Mouse (Mus musculus) CD4-positive, CD25-positive, alpha-beta regulatory T cell, adult 2 months (primary cell): Measurements from ENCODE around the gene Atf6b.

Experiments
- DNase-seq: peaks from one replicate; pipeline ENCODE4 v3.0.0-alpha.2; 2012; ENCODE audit warnings: low read depth, low spot score

The Atf6b gene

DNA sequence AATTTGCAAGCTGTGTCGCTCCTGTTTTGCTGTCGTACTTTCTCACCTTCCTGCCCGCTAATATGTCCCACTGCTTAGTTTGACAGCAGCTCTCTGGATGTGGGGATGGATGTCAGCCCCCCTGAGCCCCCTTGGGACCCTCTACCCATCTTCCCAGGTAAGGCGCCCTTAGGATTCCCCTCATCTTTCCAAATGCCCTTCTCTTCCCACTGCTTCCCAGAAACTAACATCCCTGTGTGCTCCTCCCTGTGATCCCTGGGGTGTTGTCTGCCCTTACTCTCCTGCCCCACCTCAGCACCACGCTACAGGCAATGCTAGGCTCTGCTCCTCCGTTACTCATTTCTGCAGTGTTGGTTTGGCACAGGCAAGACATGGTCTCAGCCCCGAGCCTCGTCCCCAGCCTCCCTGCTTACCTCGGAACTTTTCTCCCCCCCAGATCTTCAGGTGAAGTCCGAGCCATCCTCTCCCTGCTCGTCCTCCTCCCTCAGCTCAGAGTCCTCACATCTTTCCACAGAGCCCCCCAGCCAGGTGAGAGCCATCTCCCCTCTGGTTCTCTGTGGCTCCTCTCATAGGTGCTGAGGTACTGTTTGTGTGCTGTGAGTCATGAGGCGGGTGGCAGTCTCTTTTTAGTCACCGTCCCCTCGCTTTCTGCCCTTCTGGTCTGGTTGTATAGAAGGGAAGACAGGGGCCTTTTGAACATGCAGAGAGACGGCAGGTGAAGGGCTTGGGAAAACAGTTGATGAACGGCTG lies 1.4 kb downstream of the Atf6b start:
- DNase-seq, result no peak

DNA sequence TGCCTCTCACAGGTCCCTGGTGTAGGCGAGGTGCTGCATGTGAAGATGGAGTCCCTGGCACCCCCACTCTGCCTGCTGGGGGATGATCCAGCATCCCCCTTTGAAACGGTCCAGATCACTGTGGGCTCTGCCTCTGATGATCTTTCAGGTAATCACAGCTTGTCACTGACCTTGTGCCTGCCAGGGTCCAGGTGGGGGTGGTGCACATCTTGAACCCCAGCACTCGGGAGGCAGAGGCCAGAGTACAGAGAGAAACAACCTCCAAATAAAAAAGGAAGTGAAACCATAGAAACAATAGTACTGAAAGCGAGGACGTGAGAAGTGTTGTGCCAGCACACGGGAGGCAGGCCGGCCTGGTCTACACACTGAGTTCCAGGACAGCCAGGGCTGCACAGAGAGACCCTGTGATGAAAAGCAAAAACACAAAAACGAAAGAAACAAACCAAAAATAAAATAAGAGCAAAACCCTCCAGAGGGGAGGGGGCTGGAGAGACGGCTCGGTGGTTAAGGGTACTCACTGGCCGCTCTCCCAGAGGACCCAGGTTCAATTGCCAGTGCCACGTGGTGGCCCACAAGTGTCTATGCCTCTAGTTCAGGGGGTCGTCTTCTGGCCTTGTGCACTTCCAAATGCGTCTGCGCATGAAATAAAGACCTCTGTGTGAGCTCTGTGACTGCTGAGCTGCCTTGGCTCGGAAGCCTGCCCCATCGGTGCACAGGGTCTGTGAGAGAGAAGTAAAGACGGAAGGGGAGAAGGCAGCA lies 2.3 kb downstream of the Atf6b start:
- no peak for DNase-seq

DNA sequence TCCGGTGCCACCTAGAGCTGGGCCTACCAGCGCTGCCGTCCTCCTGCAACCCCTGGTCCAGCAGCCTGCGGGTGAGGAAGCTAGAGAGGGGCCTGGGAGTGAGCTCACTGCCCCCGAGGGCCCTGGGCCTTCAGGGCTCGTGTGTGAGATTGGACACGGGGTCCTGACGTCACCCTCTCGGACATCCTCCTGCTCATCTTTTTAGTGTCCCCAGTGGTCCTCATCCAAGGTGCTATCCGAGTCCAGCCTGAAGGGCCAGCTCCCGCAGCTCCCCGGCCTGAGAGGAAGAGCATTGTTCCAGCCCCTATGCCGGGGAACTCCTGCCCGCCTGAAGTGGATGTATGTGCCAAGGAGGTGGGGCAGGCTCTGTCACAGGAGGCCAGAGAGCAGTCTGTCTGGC lies 3.8 kb downstream of the Atf6b start:
- no peak for DNase-seq

DNA sequence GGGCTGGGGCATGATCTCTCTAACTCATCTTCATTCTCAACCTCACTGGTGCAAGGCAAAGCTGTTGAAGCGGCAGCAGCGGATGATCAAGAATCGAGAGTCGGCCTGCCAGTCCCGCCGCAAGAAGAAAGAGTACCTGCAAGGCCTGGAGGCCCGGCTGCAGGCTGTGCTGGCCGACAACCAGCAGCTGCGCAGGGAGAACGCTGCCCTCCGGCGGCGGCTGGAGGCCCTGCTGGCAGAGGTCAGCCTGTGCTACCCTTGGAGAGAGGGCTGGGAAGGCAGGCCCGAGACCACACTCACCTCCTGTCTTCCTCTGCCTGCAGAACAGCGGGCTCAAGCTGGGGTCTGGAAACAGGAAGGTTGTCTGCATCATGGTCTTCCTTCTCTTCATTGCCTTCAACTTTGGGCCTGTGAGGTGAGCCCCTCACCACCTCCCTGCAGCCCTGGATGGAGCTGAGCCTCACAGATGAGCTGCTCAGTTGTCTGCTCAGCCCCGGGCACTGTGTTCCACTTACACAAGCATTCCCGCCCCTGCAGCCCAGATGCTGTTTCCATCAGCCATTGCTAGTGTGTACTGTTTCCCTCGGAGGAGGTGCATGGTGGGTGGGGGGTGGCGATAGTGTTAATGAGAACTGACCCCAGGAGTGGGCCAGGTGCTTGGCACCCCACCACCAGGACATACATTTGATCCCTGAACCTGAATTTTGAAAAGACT lies 4.7 kb downstream of the Atf6b start:
- peak; percentile 61 for DNase-seq

DNA sequence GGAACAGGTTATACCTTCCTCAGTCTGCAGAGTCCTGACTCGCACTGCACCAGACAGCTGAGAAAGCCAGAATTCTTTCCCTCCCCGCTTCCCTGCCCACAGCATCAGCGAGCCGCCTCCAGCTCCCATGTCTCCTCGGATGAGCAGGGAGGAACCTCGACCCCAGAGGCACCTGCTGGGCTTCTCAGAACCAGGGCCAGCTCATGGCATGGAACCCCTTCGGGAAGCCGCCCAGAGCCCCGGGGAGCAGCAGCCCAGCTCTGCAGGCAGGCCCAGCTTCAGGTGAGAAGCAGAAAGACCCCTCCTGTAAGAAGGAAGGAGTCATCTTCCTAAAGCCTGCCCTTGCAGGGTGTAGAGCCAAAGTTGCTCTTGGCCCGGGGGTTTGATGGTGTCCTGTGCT lies 5.6 kb downstream of the Atf6b start:
- no peak for DNase-seq

DNA sequence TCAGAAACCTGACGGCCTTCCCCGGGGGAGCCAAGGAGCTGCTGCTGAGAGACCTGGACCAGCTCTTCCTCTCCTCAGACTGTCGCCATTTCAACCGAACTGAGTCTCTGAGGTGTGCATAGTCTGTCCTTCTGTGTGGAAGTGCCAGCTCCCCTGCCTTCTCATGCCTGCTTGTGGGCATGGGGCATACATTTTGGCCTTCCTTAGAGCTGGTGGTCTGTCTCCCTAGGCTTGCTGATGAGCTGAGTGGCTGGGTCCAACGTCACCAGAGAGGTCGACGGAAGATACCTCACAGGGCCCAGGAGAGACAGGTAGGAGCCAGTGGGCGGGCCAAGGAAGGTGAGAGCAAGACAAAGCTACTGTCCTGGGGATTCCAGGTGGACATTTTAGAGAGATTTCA lies 6.0 kb downstream of the Atf6b start:
- no peak for DNase-seq

DNA sequence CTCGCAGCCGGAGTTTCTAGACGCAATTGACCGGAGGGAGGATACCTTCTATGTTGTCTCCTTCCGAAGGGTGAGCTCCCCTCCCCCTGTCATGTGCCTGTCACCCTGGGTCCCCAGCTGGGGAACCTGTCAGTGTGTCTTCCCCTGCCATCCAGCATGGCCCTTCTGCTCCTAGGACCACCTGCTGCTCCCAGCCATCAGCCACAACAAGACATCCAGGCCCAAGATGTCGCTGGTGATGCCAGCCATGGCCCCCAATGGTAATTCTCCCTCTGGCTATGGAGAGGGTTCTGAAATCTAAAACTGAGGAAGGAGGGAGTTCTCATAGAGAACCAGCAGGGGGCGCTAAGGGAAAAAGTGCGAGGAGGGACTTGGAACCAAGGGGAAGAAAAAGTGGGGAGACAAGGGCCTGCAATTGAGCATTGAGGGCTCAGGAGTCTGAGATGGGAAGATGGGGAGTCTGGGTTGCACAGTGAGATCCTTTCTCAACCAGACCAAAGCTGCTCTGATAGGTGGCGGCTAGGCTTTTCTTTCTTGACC lies 6.9 kb downstream of the Atf6b start:
- peak; percentile 71 for DNase-seq

DNA sequence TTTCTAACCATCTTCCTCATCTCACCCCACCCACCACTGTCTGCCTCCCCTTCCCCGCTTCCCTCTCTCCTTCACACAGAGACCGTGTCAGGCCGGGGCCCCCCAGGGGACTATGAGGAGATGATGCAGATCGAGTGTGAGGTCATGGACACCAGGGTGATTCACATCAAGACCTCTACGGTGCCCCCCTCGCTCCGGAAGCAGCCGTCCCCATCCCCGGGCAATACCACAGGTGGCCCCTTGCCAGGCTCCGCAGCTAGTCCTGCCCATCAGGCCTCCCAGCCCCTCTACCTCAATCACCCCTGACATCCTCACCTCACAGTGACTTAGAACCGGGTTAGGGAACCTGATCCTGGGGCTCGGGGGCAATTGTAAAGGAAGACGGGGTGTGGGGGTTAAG lies 7.4 kb downstream of the Atf6b start:
- no peak for DNase-seq

DNA sequence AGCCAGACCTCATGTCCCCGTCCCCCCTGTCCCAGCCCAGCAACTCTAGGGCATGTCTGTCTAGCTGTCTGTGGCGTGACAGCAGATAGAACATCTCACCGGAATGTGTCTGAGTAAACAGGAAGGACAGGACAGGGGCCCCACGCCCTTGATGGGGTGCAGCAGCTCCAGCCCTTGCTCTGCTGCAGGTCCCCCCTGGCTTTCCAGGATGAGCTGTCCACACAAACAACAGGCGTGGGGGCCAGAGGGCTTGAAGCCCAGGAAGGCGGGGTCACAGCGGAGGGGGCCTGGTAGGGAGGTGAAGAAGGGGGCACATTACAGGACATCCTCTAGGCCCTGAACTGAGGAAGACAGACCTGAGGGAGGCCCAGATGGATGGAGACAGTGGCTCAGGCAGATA lies 8.2 kb downstream of the Atf6b start:
- DNase-seq, result no peak

DNA sequence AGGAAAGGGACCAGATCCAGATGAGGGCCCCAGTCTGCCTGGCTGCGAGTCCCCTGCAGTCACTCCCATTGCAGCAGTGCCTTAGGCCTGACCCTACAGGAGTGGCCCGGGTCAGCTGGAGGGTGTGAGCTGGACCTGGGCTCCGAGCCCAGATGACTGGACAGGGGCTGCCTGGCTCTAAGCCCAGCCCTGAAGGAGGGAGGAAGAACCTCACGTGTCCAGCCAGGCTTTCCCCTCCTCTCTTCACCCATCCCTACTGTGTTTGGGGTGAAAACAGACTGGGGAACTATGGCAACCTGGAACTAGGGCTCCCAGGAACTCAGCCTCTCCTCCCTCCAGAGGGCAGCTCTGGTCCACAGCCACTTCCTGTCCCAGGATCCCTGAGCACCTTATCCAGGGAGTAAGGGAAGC lies 8.6 kb downstream of the Atf6b start:
- DNase-seq, result no peak

DNA sequence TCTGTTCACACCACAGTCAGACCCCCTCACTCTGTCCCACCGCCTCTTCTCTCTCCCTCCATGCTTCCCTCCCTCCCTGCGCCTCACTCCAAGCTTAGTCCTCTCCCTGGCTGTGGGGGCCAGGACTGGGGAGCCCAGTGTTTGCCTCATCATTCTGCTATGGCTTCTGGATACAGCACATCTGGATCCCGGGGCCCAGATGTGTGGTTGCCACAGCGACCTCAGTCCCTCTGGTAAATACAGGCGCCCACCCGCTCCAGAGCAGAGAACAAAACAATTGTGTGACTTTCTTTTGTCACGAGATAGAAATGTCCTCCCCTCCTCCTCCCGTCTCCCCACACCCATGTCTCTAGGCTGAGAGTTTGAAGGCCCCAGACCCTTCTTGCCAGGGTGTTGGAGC lies 9.7 kb downstream of the Atf6b start:
- DNase-seq, result no peak

DNA sequence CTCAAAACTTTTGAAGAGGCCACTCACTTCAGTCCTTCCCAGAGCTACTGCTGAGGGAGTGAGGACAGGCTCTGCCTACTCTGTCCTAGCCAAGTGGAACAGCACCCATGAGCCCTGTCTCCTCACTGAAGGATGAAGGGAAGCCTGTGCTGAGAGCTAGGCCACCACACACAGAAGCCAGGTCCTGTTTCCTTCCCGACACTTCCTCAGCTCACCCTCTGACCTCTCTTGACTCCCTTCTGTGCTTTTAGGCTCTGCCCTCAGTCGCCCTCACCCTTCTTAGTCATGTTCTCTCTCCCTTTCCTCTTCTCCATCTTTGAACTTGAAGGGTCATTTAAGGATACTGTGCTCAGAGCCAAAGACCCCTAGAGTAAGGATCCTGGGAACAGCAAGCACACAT lies 10.3 kb downstream of the Atf6b start:
- DNase-seq, result no peak

DNA sequence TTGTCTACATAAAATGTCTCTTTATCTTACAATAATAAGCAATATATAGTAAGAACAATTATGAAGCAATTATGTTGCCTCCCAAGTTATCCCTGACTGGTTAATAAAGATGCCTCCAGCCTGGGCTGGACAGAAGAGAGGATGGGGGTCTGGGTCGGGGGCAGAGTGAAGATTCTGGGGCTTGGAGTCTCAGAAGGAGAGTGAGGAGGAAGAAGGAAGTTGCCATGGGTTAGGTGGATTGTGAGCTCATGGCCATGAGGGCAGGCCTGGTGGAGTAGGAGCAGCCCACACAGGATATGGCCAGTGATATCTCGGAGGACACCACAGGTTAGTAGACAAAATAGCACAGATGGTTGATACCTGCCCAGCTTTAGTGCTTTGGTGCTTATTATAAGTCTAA lies 11.2 kb downstream of the Atf6b start:
- DNase-seq, result no peak

DNA sequence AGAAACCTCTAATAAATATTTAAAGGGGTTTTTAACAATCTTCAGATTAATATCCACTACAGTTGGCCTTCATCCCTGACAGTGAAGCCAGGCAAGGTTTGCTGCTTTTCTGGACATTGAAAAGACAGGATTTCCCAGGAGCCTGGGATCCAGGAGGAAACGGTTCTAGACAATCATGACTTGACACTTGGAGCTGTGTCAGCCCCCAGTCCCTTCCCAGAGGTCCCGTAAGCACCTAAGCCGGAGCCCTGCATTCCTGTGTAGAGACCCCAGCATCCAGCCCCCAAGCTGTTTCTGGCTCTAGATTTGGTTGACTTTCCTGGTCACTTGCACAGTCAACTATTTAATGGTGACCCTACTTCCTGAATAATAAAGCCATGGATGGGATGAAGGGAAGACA lies 11.6 kb downstream of the Atf6b start:
- DNase-seq, result no peak

DNA sequence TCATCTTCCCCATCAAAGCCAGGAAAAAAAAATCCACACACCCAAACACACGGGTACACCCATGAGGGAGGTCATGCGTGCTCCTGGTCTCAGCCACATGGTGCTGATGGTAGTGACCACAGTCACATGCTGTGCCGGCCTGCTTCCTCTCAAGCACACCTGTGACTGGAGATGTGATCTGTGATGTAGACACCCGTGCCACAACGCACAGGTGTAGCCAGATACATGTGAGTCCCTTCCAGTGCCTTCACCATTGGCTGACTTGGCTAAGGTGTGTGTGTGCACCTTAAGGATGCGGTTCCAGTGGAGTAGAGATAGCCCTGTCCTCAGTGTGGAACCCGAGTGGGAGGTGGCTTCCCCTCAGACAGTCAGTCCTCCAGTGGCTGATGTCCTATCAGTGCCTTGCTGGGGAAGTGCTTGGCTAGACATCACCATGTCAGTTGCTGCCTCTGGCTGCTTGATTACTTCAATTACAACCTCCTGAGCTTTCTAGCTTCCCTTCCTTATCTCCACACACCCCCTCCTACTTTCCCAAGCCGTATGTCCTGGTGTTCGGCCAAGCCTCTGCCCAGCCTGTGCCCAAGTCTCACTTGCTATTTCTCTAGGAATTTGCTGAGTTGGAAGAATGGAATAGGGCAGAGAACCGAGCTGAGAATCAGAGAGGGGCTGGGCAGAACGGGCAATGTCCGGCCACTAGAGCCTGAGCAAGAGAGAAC lies 12.4 kb downstream of the Atf6b start:
- DNase-seq, result no peak

DNA sequence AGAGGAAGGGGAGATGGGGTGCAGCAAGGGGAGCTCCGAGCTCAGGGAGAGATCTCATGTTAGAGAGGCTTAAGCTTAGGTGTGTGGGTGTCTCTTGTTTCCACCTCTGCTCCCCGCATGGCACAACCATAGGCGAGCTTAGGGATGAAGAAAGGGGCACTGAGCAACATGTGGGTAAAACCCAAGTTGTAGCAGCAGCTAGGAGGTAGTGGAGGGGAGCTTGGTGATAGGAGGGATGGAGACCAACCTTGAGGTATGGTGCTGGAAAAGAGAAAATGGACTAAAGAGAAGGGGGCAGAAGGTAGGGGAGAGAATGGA lies 12.9 kb downstream of the Atf6b start:
- DNase-seq, result no peak

DNA sequence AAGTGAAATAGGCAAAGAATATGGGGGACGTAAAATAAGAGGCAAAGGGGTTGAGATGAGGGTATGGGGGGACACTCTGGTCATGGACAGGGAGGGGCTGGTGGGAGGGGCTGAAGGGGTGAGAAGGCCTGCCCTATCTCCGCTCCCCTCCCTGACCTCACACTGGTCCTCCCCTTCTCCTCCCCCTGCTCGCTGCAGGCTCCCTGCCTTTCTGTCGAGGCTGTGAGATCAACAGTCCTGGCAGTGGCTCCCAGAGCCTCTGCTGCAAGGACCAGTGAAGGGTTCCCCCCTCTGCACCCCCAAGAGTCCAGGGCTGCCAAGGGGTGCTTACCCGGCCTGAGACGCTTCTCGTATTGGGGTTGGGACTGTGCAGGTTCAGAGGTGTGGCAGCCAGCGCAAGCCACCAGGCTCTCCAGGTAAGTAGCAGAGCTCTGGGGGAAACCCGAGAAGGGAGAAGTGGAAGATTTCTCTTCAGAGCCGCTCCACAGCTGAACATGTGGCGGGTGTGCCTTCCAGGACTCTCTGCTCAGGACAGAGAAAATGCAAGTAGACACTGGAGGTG lies 13.4 kb downstream of the Atf6b start:
- no peak for DNase-seq

DNA sequence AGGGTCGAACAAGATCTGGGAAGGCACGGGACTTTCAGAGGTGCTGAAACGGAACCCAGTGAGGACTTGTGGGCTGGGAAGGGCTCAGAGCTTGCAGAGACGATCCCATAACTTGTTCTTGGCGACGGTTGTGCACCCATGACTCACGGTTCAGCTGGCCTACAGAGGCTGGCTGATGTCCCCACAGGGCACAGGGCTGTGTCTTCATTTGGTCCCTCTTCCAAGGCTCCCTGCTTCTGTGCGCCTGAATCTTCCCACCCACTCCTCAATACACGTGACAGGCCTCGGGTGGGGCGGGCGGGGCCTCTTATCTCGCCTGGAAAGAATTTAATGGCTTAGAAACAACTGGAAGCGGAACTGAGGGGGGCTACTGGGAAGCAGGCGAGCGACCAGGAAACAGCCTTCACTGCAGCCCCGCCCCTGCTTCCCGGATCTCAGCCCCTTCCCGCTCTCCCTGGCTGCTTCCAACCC lies 14.2 kb downstream of the Atf6b start:
- no peak for DNase-seq

DNA sequence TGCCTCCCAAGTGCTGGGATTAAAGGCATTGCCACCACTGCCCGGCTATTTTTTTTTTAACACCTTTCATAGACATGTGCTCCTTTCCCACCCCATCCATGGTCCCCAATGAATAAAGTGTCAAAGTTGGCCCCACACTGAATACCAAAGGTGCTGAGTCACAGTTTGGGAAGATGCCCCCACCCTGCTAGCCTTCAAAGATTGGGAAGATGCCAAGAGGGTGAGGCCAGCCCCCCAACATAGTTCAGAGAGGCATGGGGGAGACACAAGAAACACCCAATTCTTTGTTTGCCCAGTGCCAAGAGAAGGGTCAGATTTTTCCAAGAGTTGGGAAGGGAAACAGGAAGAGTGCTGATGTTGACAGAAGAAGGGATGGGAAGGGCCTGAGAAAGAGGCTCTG lies 15.5 kb downstream of the Atf6b start:
- DNase-seq, result no peak

DNA sequence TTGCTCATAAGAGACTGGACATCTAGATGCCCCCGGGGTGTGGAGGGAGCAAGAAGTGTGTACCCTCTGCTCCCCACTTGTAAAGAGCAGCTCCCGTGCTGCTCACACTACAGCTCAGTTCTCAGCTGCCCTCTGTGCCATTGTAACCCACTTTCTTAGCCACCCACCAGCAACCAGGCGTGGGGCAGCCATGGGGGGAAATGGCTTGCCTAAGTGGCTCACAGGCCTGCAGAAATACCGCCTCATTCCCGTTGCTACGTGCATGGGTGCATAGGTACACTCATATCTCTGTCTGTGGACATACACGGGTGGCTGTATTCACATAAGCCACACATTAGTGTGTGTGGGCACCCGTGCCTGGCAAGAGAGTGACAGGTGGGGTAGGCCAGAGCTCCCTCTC lies 16.0 kb downstream of the Atf6b start:
- DNase-seq, result no peak

DNA sequence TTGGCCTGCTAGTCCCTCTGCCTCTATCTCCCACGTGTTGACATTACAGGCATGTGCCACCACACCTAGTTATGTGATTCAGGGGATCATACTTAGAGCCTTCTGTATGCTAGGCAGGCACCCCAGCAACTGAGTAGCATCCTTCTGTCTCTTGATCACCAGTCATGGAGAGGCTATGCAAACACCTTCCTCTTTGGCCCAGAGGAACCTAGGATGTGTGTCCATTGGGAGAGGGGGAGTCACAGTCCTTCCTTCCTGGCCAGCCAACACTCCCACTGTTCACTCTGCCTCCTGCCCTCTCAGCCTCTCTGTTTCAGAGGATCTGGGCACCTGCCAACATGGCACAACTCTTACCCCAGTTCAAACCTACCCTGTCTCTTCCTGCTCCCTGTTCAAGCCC lies 16.6 kb downstream of the Atf6b start:
- DNase-seq, result no peak

DNA sequence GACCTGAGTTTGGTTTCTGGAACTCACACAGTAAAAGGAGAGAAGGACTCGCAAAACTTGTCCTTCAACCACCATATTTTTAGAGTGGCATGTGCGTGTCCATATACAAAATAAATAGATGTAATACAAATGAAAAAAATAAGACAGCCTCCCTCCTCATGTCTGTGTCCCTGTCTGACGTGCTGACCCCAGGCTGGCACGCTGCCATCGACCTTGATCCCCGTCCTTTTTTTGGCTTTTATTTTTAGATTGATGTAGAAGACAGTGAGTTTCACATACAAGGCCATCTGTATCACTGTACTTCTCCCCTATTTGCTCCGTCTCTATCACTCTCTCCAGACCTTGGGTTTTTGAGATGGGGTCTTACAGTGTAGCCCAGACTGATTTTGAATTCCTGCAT lies 17.5 kb downstream of the Atf6b start:
- no peak for DNase-seq
